Mouse (Mus musculus) CH12.LX (cell line): ENCODE measurements around the gene Ilf3. TPM values are rescaled to one million over a fixed set of nuclear protein-coding genes. Genes with fewer than 3 reads are reported as not detected.

Experiments used
- DNase-seq: peaks from one replicate; pipeline ENCODE4 v3.0.0-alpha.2; 2013; ENCODE audit errors: extremely low read depth
- H3K27ac ChIP-seq: 2 replicates; pipeline ENCODE4 v1.5.1; 2012; ENCODE audit warnings: low read depth, mild to moderate bottlenecking, control low read depth, moderate library complexity; ENCODE audit not compliant: insufficient read depth
- H3K27me3 ChIP-seq: replicated peaks from 2 replicates; pipeline ENCODE3; 2012; ENCODE audit warnings: inconsistent platforms
- H3K36me3 ChIP-seq, 2 experiments: replicated peaks in 1 of 2; 2 replicates each; pipeline versions ENCODE3 to v1.6.1; 2012; ENCODE audit warnings: inconsistent platforms in 1 of 2, low read length in 1 of 2, mild to moderate bottlenecking in 1 of 2, mixed read lengths in 1 of 2, moderate library complexity in 1 of 2; ENCODE audit not compliant: control insufficient read depth in 1 of 2, insufficient read depth in 1 of 2
- H3K4me1 ChIP-seq, 2 experiments: 2 replicates each; pipeline ENCODE4 v1.6.1; 2012; ENCODE audit warnings: inconsistent platforms in 1 of 2, moderate library complexity in 1 of 2; ENCODE audit not compliant: insufficient read depth in 2 of 2, control insufficient read depth in 1 of 2
- H3K4me2 ChIP-seq: 2 replicates; pipeline ENCODE4 v1.6.1; 2012; ENCODE audit warnings: low read depth, mild to moderate bottlenecking, control low read depth; ENCODE audit not compliant: poor library complexity, insufficient read depth, severe bottlenecking
- H3K4me3 ChIP-seq, 3 experiments: fragments of 150-350 bp in 1 of 3; sonication (generic) in 1 of 3; replicated peaks in 1 of 3; 2 replicates each; pipeline versions ENCODE3 to v1.5.1; 2011 to 2012; ENCODE audit warnings: low read depth in 2 of 3, low read length in 2 of 3, mild to moderate bottlenecking in 2 of 3, moderate library complexity in 2 of 3, control low read depth in 1 of 3, improper control_type of control experiment in 1 of 3, inconsistent platforms in 1 of 3, mixed read lengths in 1 of 3; ENCODE audit not compliant: poor library complexity in 1 of 3
- H3K79me2 ChIP-seq: replicated peaks from 2 replicates; pipeline ENCODE4 v1.6.1; 2012; ENCODE audit warnings: mild to moderate bottlenecking, moderate library complexity; ENCODE audit not compliant: control insufficient read depth, poor library complexity, insufficient read depth, severe bottlenecking; ENCODE audit errors: extremely low read depth
- H3K9ac ChIP-seq: 2 replicates; pipeline ENCODE4 v1.6.1; 2012; ENCODE audit warnings: low read depth, mild to moderate bottlenecking, control low read depth, moderate library complexity; ENCODE audit not compliant: insufficient read depth
- H3K9me3 ChIP-seq: replicated peaks from 2 replicates; pipeline ENCODE3; 2012; ENCODE audit warnings: low read length, inconsistent platforms, mixed read lengths
- CHD1 ChIP-seq: IDR thresholded peaks from 2 replicates; pipeline ENCODE4 v1.6.1; 2012; ENCODE audit warnings: low read depth, low read length, improper control_type of control experiment, inconsistent platforms
- ELF1 ChIP-seq: IDR thresholded peaks from 2 replicates; pipeline ENCODE4 v1.6.1; 2014; ENCODE audit warnings: low read depth, mild to moderate bottlenecking, inconsistent platforms, low read length, improper control_type of control experiment
- HCFC1 ChIP-seq: IDR thresholded peaks from 2 replicates; pipeline ENCODE4 v1.6.1; 2012; ENCODE audit warnings: low read depth, mild to moderate bottlenecking, inconsistent platforms, low read length, improper control_type of control experiment
- IRF4 ChIP-seq: IDR thresholded peaks from 2 replicates; pipeline ENCODE4 v1.6.1; 2014; ENCODE audit warnings: low read depth, mild to moderate bottlenecking, inconsistent platforms, low read length, improper control_type of control experiment
- KAT2A ChIP-seq: IDR thresholded peaks from 2 replicates; pipeline ENCODE4 v1.6.1; 2012; ENCODE audit warnings: low read length, improper control_type of control experiment, inconsistent platforms; ENCODE audit not compliant: insufficient replicate concordance
- MAFK ChIP-seq: IDR thresholded peaks from 2 replicates; pipeline ENCODE4 v1.6.1; 2011; ENCODE audit warnings: low read length, improper control_type of control experiment; ENCODE audit not compliant: insufficient replicate concordance
- MAX ChIP-seq: IDR thresholded peaks from 2 replicates; pipeline ENCODE4 v1.6.1; 2011; ENCODE audit warnings: low read length, improper control_type of control experiment
- MYC ChIP-seq: IDR thresholded peaks from 2 replicates; pipeline ENCODE4 v1.6.1; 2011; ENCODE audit warnings: low read depth, mild to moderate bottlenecking, improper control_type of control experiment, low read length
- RCOR1 ChIP-seq: conservative IDR thresholded peaks from 2 replicates; pipeline ENCODE4 v1.6.1; 2012; ENCODE audit warnings: low read depth, mild to moderate bottlenecking, inconsistent platforms, low read length, improper control_type of control experiment
- SMC3 ChIP-seq: IDR thresholded peaks from 2 replicates; pipeline ENCODE4 v1.6.1; 2011; ENCODE audit warnings: low read depth, low read length, improper control_type of control experiment
- TBP ChIP-seq: conservative IDR thresholded peaks from 2 replicates; pipeline ENCODE4 v1.6.1; 2011; ENCODE audit warnings: low read depth, low read length, improper control_type of control experiment
- UBTF ChIP-seq: IDR thresholded peaks from 2 replicates; pipeline ENCODE4 v1.6.1; 2012; ENCODE audit warnings: low read depth, mild to moderate bottlenecking, inconsistent platforms, low read length, improper control_type of control experiment, moderate library complexity
- ZC3H11A ChIP-seq: IDR thresholded peaks from 2 replicates; pipeline ENCODE4 v1.6.1; 2012; ENCODE audit warnings: low read depth, mild to moderate bottlenecking, inconsistent platforms, low read length, improper control_type of control experiment
- ZKSCAN1 ChIP-seq: IDR thresholded peaks from 2 replicates; pipeline ENCODE4 v1.6.1; 2012; ENCODE audit warnings: low read depth, inconsistent platforms, low read length, improper control_type of control experiment, borderline replicate concordance
- ZMIZ1 ChIP-seq: IDR thresholded peaks from 2 replicates; pipeline ENCODE4 v1.6.1; 2012; ENCODE audit warnings: low read depth, mild to moderate bottlenecking, inconsistent platforms, low read length, improper control_type of control experiment
- ZNF384 ChIP-seq: IDR thresholded peaks from 2 replicates; pipeline ENCODE4 v1.6.1; 2012; ENCODE audit warnings: low read depth, low read length, improper control_type of control experiment, inconsistent platforms
- dilution Hi-C: fragments of 300-500 bp; cut with MboI; formaldehyde crosslinking; loops from 2 replicates; pipeline ENCODE4 v1.14.3; 2020; ENCODE audit warnings: low sequenced_read_pairs; ENCODE audit not compliant: extremely low pct_unique_long_range_greater_than_20kb, extremely low pct_ligation_motif_present
- in situ Hi-C: fragments of 300-500 bp; cut with MboI; formaldehyde crosslinking; loops from 3 replicates; pipeline ENCODE4 v1.14.3; 2019; ENCODE audit warnings: low sequenced_read_pairs, low pct_ligation_motif_present, low pct_unique_long_range_greater_than_20kb, mixed read lengths
- polyA plus RNA-seq: library from polyadenylated mRNA; unstranded; fragments of >175 nt; gene quantifications from 2 replicates; pipeline ENCODE4 v1.2.1, GENCODE M21; 2012; ENCODE audit warnings: low read depth; ENCODE audit not compliant: insufficient read length
- total RNA-seq, 2 experiments: library from RNA; depleted of rRNA; stranded (reverse); fragments of 300-350 nt in 1 of 2; fragments of >200 nt in 1 of 2; gene quantifications; 2 replicates each; pipeline ENCODE4 v1.2.3; 2012 to 2014

Ilf3 gene
- total and polyA plus RNA-seq, 3 experiments: 72.8 to 128 (median 77.3) TPM

- peaks cover 19 to 64% of the 10 kb centered on the region in 2 experiments for H3K36me3 ChIP-seq
- in situ Hi-C loops: no loop called here
- dilution Hi-C loops: no loop called here
- H3K9ac ChIP-seq: no peak overlapping the region
- H3K4me2 ChIP-seq: no peak overlapping the region
- DNase-seq: no peak
- H3K4me3 ChIP-seq: no peak overlapping the region
- no peaks in the 10 kb centered on the region for H3K27me3 ChIP-seq
- TF ChIP-seq MAFK (no peak), ZKSCAN1 (no peak)
- TF ChIP-seq, all 38 proteins: peak for 0
- H3K79me2 ChIP-seq: peaks cover 3% of the 10 kb centered on the region
- no peak overlapping the region for H3K27ac ChIP-seq
- no peaks in the 10 kb centered on the region for H3K9me3 ChIP-seq
- peaks cover 9 to 74% of the 10 kb centered on the region in 2 experiments for H3K4me1 ChIP-seq
Observed at GRCm38 (mm10) chr9:21451391-21451790, 83.7 kb downstream of the Ilf3 start.

GRCm38 (mm10) chr9:21451870-21452269 is 84.2 kb downstream of the Ilf3 start:
- Histone ChIP-seq H3K4me1 (peaks cover 9 to 78% of the 10 kb centered on the region in 2 experiments), H3K4me2 (no peak overlapping the region), H3K9ac (no peak overlapping the region), H3K36me3 (peaks cover 19 to 64% of the 10 kb centered on the region in 2 experiments), H3K4me3 (no peak overlapping the region), H3K9me3 (no peaks in the 10 kb centered on the region), H3K27me3 (no peaks in the 10 kb centered on the region), H3K79me2 (peaks cover 3% of the 10 kb centered on the region), H3K27ac (no peak overlapping the region)
- no peak for TF ChIP-seq SMC3
- no peak for TF ChIP-seq MYC
- TF ChIP-seq CHD1: no peak
- TF ChIP-seq MAFK: no peak
- no peak for TF ChIP-seq TBP
- TF ChIP-seq ZNF384: no peak
- TF ChIP-seq KAT2A: no peak
- TF ChIP-seq HCFC1: no peak
- no peak for TF ChIP-seq MAX
- TF ChIP-seq ZC3H11A: no peak
- TF ChIP-seq IRF4: no peak
- no peak for TF ChIP-seq RCOR1
- TF ChIP-seq ZMIZ1: no peak
- no peak for TF ChIP-seq UBTF
- no peak for DNase-seq
- dilution Hi-C loops: no loop called here
- in situ Hi-C loops: no loop called here

GRCm38 (mm10) chr9:21453003-21453402 is 85.3 kb downstream of the Ilf3 start:
- no peak overlapping the region for H3K9ac ChIP-seq
- peaks cover 6 to 75% of the 10 kb centered on the region in 2 experiments for H3K4me1 ChIP-seq
- H3K27me3 ChIP-seq: no peaks in the 10 kb centered on the region
- TF ChIP-seq ELF1: no peak
- TF ChIP-seq MYC: 0 out of 2 replicates have a peak, but pooled peaks have one; percentile 26
- in situ Hi-C loops (no loop called here), dilution Hi-C loops (no loop called here)
- peaks cover under 1% of the 10 kb centered on the region; the same call in 1 of the 2 replicates for H3K79me2 ChIP-seq
- peak overlapping the region; percentile 4; the same call in 1 of the 2 replicates for H3K27ac ChIP-seq
- H3K9me3 ChIP-seq: no peaks in the 10 kb centered on the region
- no peak overlapping the region for H3K4me3 ChIP-seq
- peaks cover 12 to 60% of the 10 kb centered on the region in 2 experiments for H3K36me3 ChIP-seq
- H3K4me2 ChIP-seq: no peak overlapping the region
- DNase-seq: no peak
